ENCODE assay signal across 7 mouse cellular contexts in the genomic region with DNA sequence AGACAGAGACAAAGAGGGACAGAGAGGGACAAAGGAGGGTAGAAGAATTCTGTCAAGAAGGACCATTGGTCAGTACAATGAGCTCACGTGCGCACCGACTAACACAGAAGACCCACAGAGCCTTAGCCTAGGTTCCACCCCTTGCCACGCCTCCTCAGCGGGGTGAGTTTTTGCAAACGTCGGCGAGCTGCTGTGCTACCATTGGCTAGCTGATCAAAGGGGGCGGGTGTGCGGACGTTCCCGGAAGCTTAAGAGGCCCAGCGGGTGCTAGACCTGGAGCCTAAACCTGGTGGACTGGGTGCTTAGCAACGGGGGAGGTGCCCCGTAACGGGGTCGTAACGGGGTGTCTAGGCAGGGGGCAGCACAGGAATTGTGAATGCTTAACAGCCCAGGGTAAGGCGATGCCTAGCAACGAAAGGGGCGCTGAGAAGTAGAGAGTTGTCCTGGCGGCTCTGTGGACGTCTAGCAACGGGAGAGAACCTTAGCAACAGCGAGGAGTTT. TPM values are rescaled to one million over a fixed set of nuclear protein-coding genes. Genes with fewer than 3 reads are reported as not detected.
A peak's percentile ranks its signal among the peaks of the same experiment; 100 is the strongest.
DNase-seq lines count a peak whose midpoint lies in the region; ATAC-seq lines count a peak whose summit lies in the region.

Gene Coq8b (plus strand): TSS at position 243 of the 501 bp plus-strand sequence.

- peak within 1 kb of the TSS; percentile 56 for H3K27ac ChIP-seq in intestine, embryonic 15.5 days
- peak within 1 kb of the TSS; percentile 91 for H3K27ac ChIP-seq in midbrain, embryonic 10.5 days (replicated peaks)

- peak; percentile 91 for ATAC-seq in intestine, embryonic 15.5 days

- H3K4me2 ChIP-seq in intestine, embryonic 15.5 days (replicated peaks) = peak within 1 kb of the TSS; percentile 79

- H3K36me3 ChIP-seq in intestine, embryonic 15.5 days = 0 out of 2 replicates have a peak, but pooled peaks cover 2% of the 10 kb centered on the region
- peaks cover 8% of the 10 kb centered on the region; the same call in 1 of the 2 replicates for H3K36me3 ChIP-seq in midbrain, embryonic 10.5 days

- peak within 1 kb of the TSS; percentile 59 for H3K9ac ChIP-seq in intestine, embryonic 15.5 days

- DNase-seq in adrenal gland, adult 2 months = peak; percentile 97
- DNase-seq in embryo, embryonic 11.5 days (ENCODE audit: low read depth, low spot score) = peak; percentile 88
- DNase-seq in gastrocnemius, postnatal 36 days = peak; percentile 87 to 91
- DNase-seq in left cerebral cortex, postnatal 25 days (ENCODE audit: low spot score in 2 of 2) = peak; percentile 91 to 96
- DNase-seq in midbrain, embryonic 10.5 days (ENCODE audit: low spot score) = peak; percentile 98
- peak; percentile 85 for DNase-seq in right cerebral cortex, postnatal 4 days

- WGBS in intestine, embryonic 15.5 days = 0% methylated on average over 25 of the region's 25 CpGs
- WGBS in midbrain, embryonic 10.5 days = under 1% methylated on average over 25 of the region's 25 CpGs

- intact Hi-C loops in gastrocnemius, postnatal 36 days (cut with DNase I) = no loop called here
- intact Hi-C loops in left cerebral cortex, postnatal 25 days (cut with DNase I) = loop anchor here (1.0 kb wide), 2 partner anchors 24 to 55 kb away; partner anchors contain the start of gene Rab4b

- H3K4me3 ChIP-seq in intestine, embryonic 15.5 days (replicated peaks) = peak within 1 kb of the TSS; percentile 66
- H3K4me3 ChIP-seq in midbrain, embryonic 10.5 days = peak within 1 kb of the TSS; percentile 60

- no peaks in the 10 kb centered on the region for H3K27me3 ChIP-seq in intestine, embryonic 15.5 days (replicated peaks)
- no peaks in the 10 kb centered on the region for H3K27me3 ChIP-seq in midbrain, embryonic 10.5 days (ENCODE audit: low read depth, poor library complexity, severe bottlenecking)

- peaks cover 21% of the 10 kb centered on the region for H3K4me1 ChIP-seq in intestine, embryonic 15.5 days (replicated peaks)
- H3K4me1 ChIP-seq in midbrain, embryonic 10.5 days = peaks cover 33% of the 10 kb centered on the region

- no peaks in the 10 kb centered on the region for H3K9me3 ChIP-seq in intestine, embryonic 15.5 days
- H3K9me3 ChIP-seq in midbrain, embryonic 10.5 days (replicated peaks) = no peaks in the 10 kb centered on the region

RNA-seq across cellular contexts. Expression of gene Coq8b, which starts in this region (rescaled TPM):
- 10 to 100 TPM; 49.7 to 64.4 TPM for total RNA-seq in adrenal gland, adult 2 months (2021)
- 175 and 219 TPM in 2 replicates for polyA plus RNA-seq in adrenal gland, adult 2 months (2012; rRNA removed)
- total RNA-seq in gastrocnemius, postnatal 36 days (2021) = 1 to 10 TPM; 2.5 to 3.1 TPM
- 21.3 and 21.4 TPM in 2 replicates for polyA plus RNA-seq in intestine, embryonic 15.5 days (2015; fragmentation: Nextera tagmentation; extraction: Ambion mirVana)
- 10 to 100 TPM; 32.5 to 37.2 TPM for total RNA-seq in left cerebral cortex, postnatal 25 days (2021)
- polyA plus RNA-seq in midbrain, embryonic 10.5 days (2016; fragmentation: Nextera tagmentation; extraction: Ambion mirVana) = 23.1 and 24.1 TPM in 2 replicates

Comparison
In these comparisons a context has a peak if more than half of its experiments do, and no peak if none do; other contexts are left out.
1. Peak in every context shown above with its lines: DNase-seq, ATAC-seq, H3K4me3 ChIP-seq and H3K27ac ChIP-seq.
2. RNA of gene Coq8b (total RNA-seq): 49.7 to 64.4 TPM in adrenal gland, adult 2 months and 32.5 to 37.2 TPM in left cerebral cortex, postnatal 25 days; 2.5 to 3.1 TPM in gastrocnemius, postnatal 36 days; every median in the first group is over 4 times any median in the second.